Mouse (Mus musculus): ENCODE measurements around the gene Plxnb2.

GRCm38 (mm10) chr15:89138531-89138930, 42.1 kb downstream of the Plxnb2 start:
- no peak for TF ChIP-seq CTCF (IDR thresholded peaks at IDR 0.05; ENCODE audit: low read depth, low read length)
- no peak for TF ChIP-seq GATA1 (IDR thresholded peaks at IDR 0.05; ENCODE audit: borderline replicate concordance, low read length)
